Mouse (Mus musculus) liver, adult 2 months (tissue): ENCODE measurements around the gene Cux2. TPM values are rescaled to one million over a fixed set of nuclear protein-coding genes. Genes with fewer than 3 reads are reported as not detected.

Experiments used
- DNase-seq: peaks from one replicate; pipeline ENCODE4 v3.0.0-alpha.2; 2011; ENCODE audit warnings: low read depth, low spot score; ENCODE audit errors: extremely low read depth
- H3K27ac ChIP-seq: fragments of 200-500 bp; replicated peaks from 2 replicates; pipeline ENCODE4 v1.5.1; 2012; ENCODE audit warnings: low read depth, mild to moderate bottlenecking, control low read depth, inconsistent platforms, low read length; ENCODE audit not compliant: insufficient read depth
- H3K27me3 ChIP-seq: fragments of 200-500 bp; 2 replicates; pipeline ENCODE4 v1.6.1; 2012; ENCODE audit warnings: mild to moderate bottlenecking, moderate library complexity, low read length, inconsistent platforms; ENCODE audit not compliant: control insufficient read depth, insufficient read depth
- H3K36me3 ChIP-seq: fragments of 200-500 bp; 2 replicates; pipeline ENCODE4 v1.6.1; 2012; ENCODE audit warnings: low read length, inconsistent platforms; ENCODE audit not compliant: control insufficient read depth, insufficient read depth
- H3K4me1 ChIP-seq: fragments of 200-500 bp; 2 replicates; pipeline ENCODE4 v1.6.1; 2011; ENCODE audit warnings: low read length; ENCODE audit not compliant: control insufficient read depth, insufficient read depth
- H3K4me3 ChIP-seq: fragments of 200-500 bp; 2 replicates; pipeline ENCODE4 v1.5.1; 2011; ENCODE audit warnings: low read depth, mild to moderate bottlenecking, control low read depth, low read length, moderate library complexity; ENCODE audit not compliant: insufficient read depth
- H3K79me2 ChIP-seq: fragments of 200-500 bp; 2 replicates; pipeline ENCODE4 v1.6.1; 2012; ENCODE audit warnings: inconsistent platforms, mild to moderate bottlenecking, low read length, moderate library complexity; ENCODE audit not compliant: control insufficient read depth, insufficient read depth
- H3K9ac ChIP-seq: fragments of 200-500 bp; 2 replicates; pipeline ENCODE4 v1.6.1; 2012; ENCODE audit warnings: low read depth, mild to moderate bottlenecking, control low read depth, inconsistent platforms, low read length
- CTCF ChIP-seq: fragments of 200-500 bp; IDR thresholded peaks from 2 replicates; pipeline ENCODE4 v1.5.1; 2011; ENCODE audit warnings: low read depth, low read length, control low read depth
- POLR2A ChIP-seq: fragments of 200-500 bp; IDR thresholded peaks from 2 replicates; pipeline ENCODE4 v1.6.1; 2011; ENCODE audit warnings: low read length, control low read depth; ENCODE audit not compliant: insufficient read depth; ENCODE audit errors: extremely low read depth
- WGBS: fragments of 180-500 bp; shearing (Covaris S2); methylation state at CpG from one replicate; pipeline ENCODE4 v1.1.7; 2018; 5-methylcytosine and 5-hydroxymethylcytosine counted together
- polyA plus RNA-seq: library from polyadenylated mRNA; depleted of rRNA; stranded (reverse); fragments of >200 nt; gene quantifications from 2 replicates; pipeline ENCODE4 v1.2.3, GENCODE M21; 2012
- total RNA-seq: library from RNA; depleted of rRNA; stranded (reverse); fragments of >200 nt; gene quantifications from 2 replicates; pipeline ENCODE4 v1.2.3, GENCODE M21; 2014

Cux2 gene
- total and polyA plus RNA-seq, 2 experiments: 4.1 to 11.6 TPM

- Histone ChIP-seq H3K9ac (no peak overlapping the region), H3K36me3 (no peaks in the 10 kb centered on the region), H3K27me3 (no peaks in the 10 kb centered on the region), H3K27ac (no peak overlapping the region), H3K79me2 (no peaks in the 10 kb centered on the region), H3K4me1 (peaks cover 4% of the 10 kb centered on the region), H3K4me3 (no peak overlapping the region)
- 81% methylated on average over 9 of the region's 9 CpGs for WGBS
- no peak for DNase-seq
- no peak for TF ChIP-seq POLR2A
- no peak for TF ChIP-seq CTCF
Measured at GRCm38 (mm10) chr5:121958551-121958950, 91.4 kb downstream of the Cux2 start.

- TF ChIP-seq CTCF: no peak
- no peak for TF ChIP-seq POLR2A
- H3K9ac ChIP-seq: no peak overlapping the region
- H3K4me3 ChIP-seq: no peak overlapping the region
- no peaks in the 10 kb centered on the region for H3K27me3 ChIP-seq
- H3K36me3 ChIP-seq: no peaks in the 10 kb centered on the region
- no peak for DNase-seq
- H3K27ac ChIP-seq: no peak overlapping the region
- H3K79me2 ChIP-seq: no peaks in the 10 kb centered on the region
- 30% methylated on average over 5 of the region's 5 CpGs for WGBS
- peaks cover 4% of the 10 kb centered on the region for H3K4me1 ChIP-seq
Measured at GRCm38 (mm10) chr5:121955806-121956205, 94.1 kb downstream of the Cux2 start.

GRCm38 (mm10) chr5:121950175-121950574 lies 99.7 kb downstream of the Cux2 start:
- Histone ChIP-seq H3K9ac (no peak overlapping the region), H3K27ac (no peak overlapping the region), H3K4me1 (peaks cover 14% of the 10 kb centered on the region), H3K79me2 (no peaks in the 10 kb centered on the region), H3K27me3 (no peaks in the 10 kb centered on the region), H3K4me3 (no peak overlapping the region), H3K36me3 (no peaks in the 10 kb centered on the region)
- TF ChIP-seq CTCF: no peak
- no peak for TF ChIP-seq POLR2A
- DNase-seq: peak; percentile 6
- 28% methylated on average over 2 of the region's 2 CpGs for WGBS

GRCm38 (mm10) chr5:121949050-121949443 lies 100.9 kb downstream of the Cux2 start:
- no peak for DNase-seq
- H3K79me2 ChIP-seq: no peaks in the 10 kb centered on the region
- H3K27ac ChIP-seq: no peak overlapping the region
- 61% methylated on average over 8 of the region's 8 CpGs for WGBS
- no peak overlapping the region for H3K9ac ChIP-seq
- no peaks in the 10 kb centered on the region for H3K36me3 ChIP-seq
- no peak for TF ChIP-seq POLR2A
- no peak for TF ChIP-seq CTCF
- no peaks in the 10 kb centered on the region for H3K27me3 ChIP-seq
- H3K4me3 ChIP-seq: no peak overlapping the region
- peaks cover 14% of the 10 kb centered on the region for H3K4me1 ChIP-seq

- WGBS: 9% methylated on average over 44 of the region's 44 CpGs
- Histone ChIP-seq H3K27ac (peak overlapping the region; percentile 7), H3K9ac (peak overlapping the region; percentile 34; the same call in 1 of the 2 replicates), H3K27me3 (no peaks in the 10 kb centered on the region), H3K36me3 (no peaks in the 10 kb centered on the region), H3K79me2 (no peaks in the 10 kb centered on the region), H3K4me3 (no peak overlapping the region; the same call in 1 of the 2 replicates), H3K4me1 (peaks cover 14% of the 10 kb centered on the region)
- TF ChIP-seq POLR2A (no peak), CTCF (no peak)
- DNase-seq: peak; percentile 61
Measured at GRCm38 (mm10) chr5:121948302-121949049, 101.4 kb downstream of the Cux2 start.

- 69% methylated on average over 7 of the region's 7 CpGs for WGBS
- no peak for DNase-seq
- no peak for TF ChIP-seq CTCF
- TF ChIP-seq POLR2A: no peak
Measured at GRCm38 (mm10) chr5:121946657-121947245, 103.2 kb downstream of the Cux2 start.

More at GRCm38 (mm10) chr5:121946657-121947245, 103.2 kb downstream of the Cux2 start:
- Histone ChIP-seq H3K79me2 (no peaks in the 10 kb centered on the region), H3K36me3 (no peaks in the 10 kb centered on the region), H3K9ac (no peak overlapping the region), H3K4me3 (no peak overlapping the region), H3K27ac (no peak overlapping the region), H3K4me1 (peaks cover 14% of the 10 kb centered on the region), H3K27me3 (no peaks in the 10 kb centered on the region)
